ENCODE assay signal across 8 mouse cellular contexts in genomic region chr2:152736748-152737147, GRCm38 (mm10). TPM values are rescaled to one million over a fixed set of nuclear protein-coding genes. Genes with fewer than 3 reads are reported as not detected.
DNase-seq lines count a peak whose midpoint lies in the region; ATAC-seq and TF ChIP-seq lines count a peak whose summit lies in the region.

No protein-coding gene starts in this region.

- WGBS in spleen, adult 2 months = 2% methylated on average over 22 of the region's 22 CpGs
- 0% methylated on average over 22 of the region's 22 CpGs for WGBS in forebrain, embryonic 16.5 days
- under 1% methylated on average over 22 of the region's 22 CpGs for WGBS in kidney, embryonic 16.5 days
- under 1% methylated on average over 22 of the region's 22 CpGs for WGBS in midbrain, embryonic 14.5 days

- H3K27ac ChIP-seq in spleen, adult 2 months (ENCODE audit: insufficient read depth, low read length) = peak overlapping the region; percentile 51; the same call in 1 of the 2 replicates
- H3K27ac ChIP-seq in forebrain, embryonic 16.5 days (ENCODE audit: low read length) = 0 out of 2 replicates have a peak overlapping the region, but pooled peaks have one; percentile 6
- H3K27ac ChIP-seq in kidney, embryonic 16.5 days (ENCODE audit: low read length) = peak overlapping the region; percentile 93
- peak overlapping the region; percentile 27 for H3K27ac ChIP-seq in midbrain, embryonic 14.5 days (replicated peaks; ENCODE audit: low read depth, low read length)

- DNase-seq in spleen, adult 2 months (ENCODE audit: low read depth in 1 of 2, low spot score in 2 of 2) = no peak
- no peak for DNase-seq in spleen, adult 12 weeks (ENCODE audit: low spot score)
- DNase-seq in brain, adult 2 months (ENCODE audit: low read depth, low spot score) = peak; percentile 51
- DNase-seq in midbrain, embryonic 14.5 days = peak; percentile 69
- DNase-seq in spleen, postnatal 14 days (ENCODE audit: low spot score in 2 of 2) = no peak
- no peak for DNase-seq in ovary, adult 18-20 months (ENCODE audit: low spot score)

- no peaks in the 10 kb centered on the region for H3K36me3 ChIP-seq in spleen, adult 2 months (ENCODE audit: control insufficient read depth, insufficient read depth, low read length)
- no peaks in the 10 kb centered on the region for H3K36me3 ChIP-seq in forebrain, embryonic 16.5 days (ENCODE audit: control insufficient read depth, insufficient read depth)
- H3K36me3 ChIP-seq in kidney, embryonic 16.5 days (ENCODE audit: insufficient read depth, low read length) = no peaks in the 10 kb centered on the region
- no peaks in the 10 kb centered on the region for H3K36me3 ChIP-seq in midbrain, embryonic 14.5 days (ENCODE audit: control insufficient read depth, insufficient read depth, low read length)

- no peak for TF ChIP-seq CTCF in spleen, adult 2 months (IDR thresholded peaks at IDR 0.05; ENCODE audit: extremely low read depth, insufficient read depth, insufficient read length, insufficient replicate concordance)

- H3K4me1 ChIP-seq in spleen, adult 2 months (ENCODE audit: control insufficient read depth, insufficient read depth, insufficient read length) = peaks cover 18% of the 10 kb centered on the region
- H3K4me1 ChIP-seq in forebrain, embryonic 16.5 days (replicated peaks; ENCODE audit: control insufficient read depth, insufficient read depth, low read length) = peaks cover 46% of the 10 kb centered on the region
- H3K4me1 ChIP-seq in kidney, embryonic 16.5 days (ENCODE audit: insufficient read depth, low read length) = peaks cover 64% of the 10 kb centered on the region
- peaks cover 40% of the 10 kb centered on the region for H3K4me1 ChIP-seq in midbrain, embryonic 14.5 days (ENCODE audit: control insufficient read depth, insufficient read depth, low read length)

- peak overlapping the region; percentile 61 for H3K9ac ChIP-seq in forebrain, embryonic 16.5 days (replicated peaks; ENCODE audit: low read depth, low read length)
- peak overlapping the region; percentile 96 for H3K9ac ChIP-seq in kidney, embryonic 16.5 days (replicated peaks; ENCODE audit: low read length)
- peak overlapping the region; percentile 52 for H3K9ac ChIP-seq in midbrain, embryonic 14.5 days (replicated peaks; ENCODE audit: low read length)

- peaks cover 16% of the 10 kb centered on the region for H3K27me3 ChIP-seq in spleen, adult 2 months (ENCODE audit: control insufficient read depth, insufficient read depth, low read length)
- peaks cover 10% of the 10 kb centered on the region; the same call in 1 of the 2 replicates for H3K27me3 ChIP-seq in forebrain, embryonic 16.5 days (replicated peaks; ENCODE audit: control insufficient read depth, insufficient read depth, low read length)
- no peaks in the 10 kb centered on the region for H3K27me3 ChIP-seq in kidney, embryonic 16.5 days (ENCODE audit: insufficient read depth, low read length)
- no peaks in the 10 kb centered on the region for H3K27me3 ChIP-seq in midbrain, embryonic 14.5 days (ENCODE audit: control insufficient read depth, insufficient read depth, low read length)

- no peak for ATAC-seq in forebrain, embryonic 16.5 days
- ATAC-seq in kidney, embryonic 16.5 days (ENCODE audit: low FRiP score, low TSS enrichment) = no peak
- ATAC-seq in midbrain, embryonic 14.5 days (ENCODE audit: low FRiP score, low TSS enrichment) = no peak

- peak overlapping the region; percentile 87 for H3K4me2 ChIP-seq in forebrain, embryonic 16.5 days (ENCODE audit: low read length)
- peak overlapping the region; percentile 62 for H3K4me2 ChIP-seq in kidney, embryonic 16.5 days (replicated peaks; ENCODE audit: low read depth, low read length)
- H3K4me2 ChIP-seq in midbrain, embryonic 14.5 days (ENCODE audit: low read length) = peak overlapping the region; percentile 90

- peak overlapping the region; percentile 56 for H3K4me3 ChIP-seq in spleen, adult 2 months (ENCODE audit: extremely low read depth, insufficient read depth, insufficient read length)
- peak overlapping the region; percentile 49 for H3K4me3 ChIP-seq in forebrain, embryonic 16.5 days (replicated peaks; ENCODE audit: low read length)
- peak overlapping the region; percentile 84 for H3K4me3 ChIP-seq in kidney, embryonic 16.5 days (ENCODE audit: low read length)
- H3K4me3 ChIP-seq in midbrain, embryonic 14.5 days (replicated peaks; ENCODE audit: low read depth, low read length) = peak overlapping the region; percentile 45

- no peaks in the 10 kb centered on the region for H3K9me3 ChIP-seq in forebrain, embryonic 16.5 days (ENCODE audit: control insufficient read depth, low read length)
- H3K9me3 ChIP-seq in kidney, embryonic 16.5 days (ENCODE audit: low read length) = no peaks in the 10 kb centered on the region
- H3K9me3 ChIP-seq in midbrain, embryonic 14.5 days (ENCODE audit: control insufficient read depth, low read length) = no peaks in the 10 kb centered on the region

- no peak for TF ChIP-seq POLR2A in spleen, adult 2 months (IDR thresholded peaks at IDR 0.05; ENCODE audit: low read depth, low read length)

RNA-seq across cellular contexts. Expression of gene Id1, which starts 0.7 kb away (rescaled TPM):
- 53.5 and 84.4 TPM in 2 replicates for polyA plus RNA-seq in spleen, adult 2 months (2012; rRNA removed)
- 22.3 and 26.0 TPM in 2 replicates for polyA plus RNA-seq in forebrain, embryonic 16.5 days (2015; fragmentation: Nextera tagmentation; extraction: Ambion mirVana)
- polyA plus RNA-seq in kidney, embryonic 16.5 days (2015; fragmentation: Nextera tagmentation; extraction: Ambion mirVana) = 139 and 151 TPM in 2 replicates
- 33.5 and 38.8 TPM in 2 replicates for polyA plus RNA-seq in midbrain, embryonic 14.5 days (2014; fragmentation: Nextera tagmentation; extraction: Ambion mirVana)

RNA-seq across cellular contexts. Expression of gene Cox4i2, which starts 17.2 kb away (rescaled TPM):
- 0.56 and 0.59 TPM in 2 replicates for polyA plus RNA-seq in spleen, adult 2 months (2012; rRNA removed)
- polyA plus RNA-seq in forebrain, embryonic 16.5 days (2015; fragmentation: Nextera tagmentation; extraction: Ambion mirVana) = 4.7 and 6.0 TPM in 2 replicates
- 19.6 and 22.1 TPM in 2 replicates for polyA plus RNA-seq in kidney, embryonic 16.5 days (2015; fragmentation: Nextera tagmentation; extraction: Ambion mirVana)
- 5.4 and 5.6 TPM in 2 replicates for polyA plus RNA-seq in midbrain, embryonic 14.5 days (2014; fragmentation: Nextera tagmentation; extraction: Ambion mirVana)

RNA-seq across cellular contexts. Expression of gene Mcts2, which starts 49.9 kb away (rescaled TPM):
- 0.79 and 1.5 TPM in 2 replicates for polyA plus RNA-seq in spleen, adult 2 months (2012; rRNA removed)
- polyA plus RNA-seq in forebrain, embryonic 16.5 days (2015; fragmentation: Nextera tagmentation; extraction: Ambion mirVana) = 29.3 and 32.8 TPM in 2 replicates
- 27.6 and 28.0 TPM in 2 replicates for polyA plus RNA-seq in kidney, embryonic 16.5 days (2015; fragmentation: Nextera tagmentation; extraction: Ambion mirVana)
- polyA plus RNA-seq in midbrain, embryonic 14.5 days (2014; fragmentation: Nextera tagmentation; extraction: Ambion mirVana) = 39.9 and 41.4 TPM in 2 replicates

Comparison
In these comparisons a context has a peak if more than half of its experiments do, and no peak if none do; other contexts are left out.
1. DNase-seq: peak in brain, adult 2 months (single experiment) and midbrain, embryonic 14.5 days (single experiment); none in spleen, adult 2 months (0 of 2), spleen, adult 12 weeks (single experiment), spleen, postnatal 14 days (0 of 2) and ovary, adult 18-20 months (single experiment).
2. H3K27ac ChIP-seq: peak in every context shown above with its lines; median percentile 93 in kidney, embryonic 16.5 days; 51 in spleen, adult 2 months; 27 in midbrain, embryonic 14.5 days; 6 in forebrain, embryonic 16.5 days.
3. RNA of gene Mcts2, which starts 49.9 kb away (polyA plus RNA-seq): 39.9 to 41.4 TPM in midbrain, embryonic 14.5 days, 29.3 to 32.8 TPM in forebrain, embryonic 16.5 days and 27.6 to 28.0 TPM in kidney, embryonic 16.5 days; 0.79 to 1.5 TPM in spleen, adult 2 months; every median in the first group is over 10 times any median in the second.
4. Peak in every context shown above with its lines, with median percentiles within 50 percentile points of each other: H3K4me3 ChIP-seq, H3K4me2 ChIP-seq and H3K9ac ChIP-seq.